Mouse (Mus musculus): Measurements from ENCODE around the gene Mr1.

The Mr1 gene

DNA sequence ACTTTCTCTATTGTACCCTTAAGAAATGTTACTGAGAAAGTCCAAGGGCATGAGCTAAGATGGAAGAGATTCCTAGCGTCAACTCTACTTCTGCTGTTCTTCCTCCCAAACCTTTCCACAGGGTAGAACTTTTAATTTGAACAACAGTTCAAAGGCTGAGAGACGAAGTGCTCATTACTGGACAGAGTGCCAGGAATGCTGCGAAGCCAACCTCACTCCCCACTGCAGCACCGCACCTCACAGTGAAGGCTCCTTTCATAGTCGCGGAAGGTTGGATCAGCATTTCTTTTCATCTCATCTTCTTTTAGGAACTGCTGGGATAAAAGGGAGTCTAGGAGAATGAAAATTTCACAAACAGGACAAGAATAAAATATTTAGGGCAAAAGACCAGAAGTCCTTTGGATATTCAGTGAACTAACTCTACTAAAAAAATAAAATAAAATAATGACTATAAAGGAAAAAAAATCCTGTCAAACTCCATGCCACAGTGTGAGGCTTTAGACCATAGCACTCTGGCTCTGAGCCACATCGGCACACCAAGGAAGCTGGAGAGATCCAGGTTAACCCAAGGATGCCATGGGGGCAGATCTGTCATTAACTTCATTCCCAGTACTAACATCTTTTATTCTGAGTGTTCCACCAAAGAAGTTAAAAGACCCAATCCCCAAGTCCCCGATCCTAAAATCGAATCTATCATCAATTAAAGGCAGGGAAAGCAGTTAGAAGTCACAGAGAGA lies 52.5 kb downstream of the Mr1 start:
- DNase-seq (ENCODE audit: low spot score) = no peak

DNA sequence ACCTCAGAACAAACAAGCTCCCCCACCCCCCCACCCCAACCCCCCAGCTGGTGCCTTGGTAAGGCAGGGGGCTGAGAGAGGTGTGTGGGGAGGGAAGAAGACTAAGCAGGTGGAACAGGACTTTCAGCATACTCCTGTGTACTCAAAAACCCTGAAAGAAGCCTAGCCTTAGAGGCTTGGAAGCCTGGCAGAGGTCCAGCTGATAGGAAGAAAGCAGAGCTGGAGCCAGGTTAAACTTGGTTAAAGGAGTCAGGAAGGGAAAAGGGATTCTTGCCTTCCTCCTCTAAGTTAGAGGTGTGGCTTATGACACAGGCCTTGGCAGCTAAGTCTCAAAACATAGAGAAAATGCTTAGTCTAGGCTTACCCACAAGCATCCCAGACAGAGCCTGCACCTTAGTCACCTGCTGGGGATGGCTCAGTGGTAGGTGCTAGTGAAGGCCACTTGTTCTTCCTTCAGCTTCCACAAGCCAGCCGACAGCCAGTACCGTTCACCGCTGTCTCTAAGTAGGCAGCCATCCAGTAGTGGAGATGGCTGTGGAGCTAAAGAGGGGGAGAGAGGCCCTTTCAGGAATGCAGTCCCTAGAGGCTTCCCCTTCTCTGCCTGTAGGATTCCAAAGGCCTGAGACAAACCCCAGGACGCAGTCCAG lies 53.3 kb downstream of the Mr1 start:
- DNase-seq (ENCODE audit: low spot score) = peak; percentile 57

DNA sequence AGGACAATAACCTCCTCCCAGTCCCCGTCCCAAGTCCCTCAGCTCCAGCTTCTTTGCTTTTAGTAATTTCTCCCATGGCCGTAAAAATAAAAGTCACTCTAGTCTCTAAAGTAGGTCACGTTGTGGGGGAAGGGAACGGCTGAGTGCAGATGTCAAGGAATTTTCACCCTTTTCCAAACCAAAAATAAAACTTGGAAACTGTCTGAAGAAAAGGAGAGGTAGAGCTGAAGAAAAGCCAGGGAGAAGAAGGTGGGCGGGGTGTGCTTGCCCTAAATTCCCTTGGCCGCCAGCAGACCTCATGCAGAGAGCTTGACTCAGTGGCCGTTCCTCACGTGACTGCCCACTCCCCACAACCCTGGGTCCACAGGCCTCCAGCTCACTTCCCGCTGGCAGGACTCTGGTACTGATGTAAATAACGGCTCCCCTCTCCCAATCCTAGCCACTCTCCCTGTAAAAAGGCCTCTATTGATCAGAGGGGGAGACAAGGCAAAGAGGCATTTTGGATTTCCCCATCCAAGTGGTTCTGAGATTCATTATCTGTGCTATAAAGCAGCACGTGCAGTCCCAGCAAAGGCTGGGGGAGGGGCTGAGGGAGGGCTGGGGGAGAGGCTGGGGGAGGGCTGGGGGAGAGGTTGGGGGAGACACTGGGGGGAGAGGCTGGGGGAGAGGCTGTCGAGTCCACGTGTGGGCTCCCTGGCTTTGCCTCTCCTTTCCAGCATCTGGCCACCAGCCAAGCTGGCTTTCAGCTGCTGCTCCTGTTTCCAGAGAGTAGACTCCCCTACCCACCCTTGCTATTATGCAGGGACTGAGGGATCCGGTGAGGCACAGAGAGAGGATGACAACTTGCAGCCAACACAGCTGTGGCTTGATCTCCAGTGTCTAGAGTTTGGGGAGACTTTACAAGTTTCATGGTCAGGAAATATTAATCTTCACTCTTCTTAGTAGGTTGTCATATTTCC lies 54.5 kb downstream of the Mr1 start:
- DNase-seq (ENCODE audit: low spot score) = no peak

DNA sequence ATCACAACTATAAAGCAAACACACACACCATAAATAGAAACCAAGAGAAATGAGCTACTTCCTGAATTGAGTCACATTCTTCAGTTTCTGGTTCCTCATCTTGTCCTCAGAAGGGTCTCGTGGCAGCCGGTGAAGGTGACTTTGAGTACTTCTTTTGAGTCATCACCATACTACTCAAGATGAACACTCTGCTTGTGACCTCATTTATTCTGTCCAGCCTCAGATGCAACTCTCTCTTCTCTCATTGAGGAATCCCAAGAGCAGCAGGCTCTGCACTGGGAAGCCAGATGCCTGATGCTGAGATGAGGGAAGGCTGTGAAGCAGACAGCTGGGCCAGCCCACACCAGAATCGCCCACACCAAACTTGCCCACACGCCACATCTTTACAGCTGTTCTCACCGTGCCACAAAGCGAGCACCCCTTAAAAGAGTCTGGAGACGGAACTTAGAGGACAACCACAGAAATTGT lies 55.2 kb downstream of the Mr1 start:
- no peak for DNase-seq (ENCODE audit: low spot score)

DNA sequence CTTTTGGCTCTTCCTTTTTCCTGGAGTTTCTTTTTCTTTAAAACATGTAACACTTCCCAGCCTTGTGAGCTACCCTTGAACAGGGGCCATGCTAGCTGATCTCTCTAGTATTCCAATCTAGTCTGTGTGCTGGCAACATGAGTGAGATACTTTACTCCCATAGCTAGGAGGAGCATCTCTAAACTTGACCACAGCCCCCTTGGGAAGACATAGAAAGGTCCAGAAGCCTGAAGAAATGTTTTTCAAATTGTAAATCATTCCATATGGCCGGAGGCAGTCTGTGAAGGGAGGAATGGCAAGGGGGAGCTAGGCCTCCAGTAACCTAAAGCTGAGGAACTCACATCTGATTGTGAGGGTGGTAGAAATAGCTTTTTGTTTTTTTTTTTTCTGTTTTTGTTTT lies 55.9 kb downstream of the Mr1 start:
- DNase-seq (ENCODE audit: low spot score) = no peak

DNA sequence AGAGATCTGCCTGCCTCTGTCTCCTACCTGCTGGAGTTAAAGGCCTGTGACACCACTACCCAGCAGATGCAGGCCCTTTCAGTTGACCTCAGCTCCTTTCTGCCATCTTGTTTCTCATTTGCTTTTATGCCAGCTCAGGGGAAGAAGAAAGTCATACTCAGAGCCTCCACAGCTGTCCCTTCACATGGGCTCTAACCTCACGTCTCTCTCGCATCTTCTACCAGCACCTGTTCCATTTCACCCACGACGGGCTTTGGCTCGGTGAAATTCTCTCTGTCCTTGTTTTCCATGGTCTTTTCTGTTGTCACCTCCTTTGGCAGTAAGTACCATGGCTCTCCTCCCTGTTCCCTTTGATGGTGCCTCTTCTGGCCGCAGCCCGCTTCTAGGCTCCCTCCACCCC lies 56.3 kb downstream of the Mr1 start:
- DNase-seq (ENCODE audit: low spot score) = no peak

DNA sequence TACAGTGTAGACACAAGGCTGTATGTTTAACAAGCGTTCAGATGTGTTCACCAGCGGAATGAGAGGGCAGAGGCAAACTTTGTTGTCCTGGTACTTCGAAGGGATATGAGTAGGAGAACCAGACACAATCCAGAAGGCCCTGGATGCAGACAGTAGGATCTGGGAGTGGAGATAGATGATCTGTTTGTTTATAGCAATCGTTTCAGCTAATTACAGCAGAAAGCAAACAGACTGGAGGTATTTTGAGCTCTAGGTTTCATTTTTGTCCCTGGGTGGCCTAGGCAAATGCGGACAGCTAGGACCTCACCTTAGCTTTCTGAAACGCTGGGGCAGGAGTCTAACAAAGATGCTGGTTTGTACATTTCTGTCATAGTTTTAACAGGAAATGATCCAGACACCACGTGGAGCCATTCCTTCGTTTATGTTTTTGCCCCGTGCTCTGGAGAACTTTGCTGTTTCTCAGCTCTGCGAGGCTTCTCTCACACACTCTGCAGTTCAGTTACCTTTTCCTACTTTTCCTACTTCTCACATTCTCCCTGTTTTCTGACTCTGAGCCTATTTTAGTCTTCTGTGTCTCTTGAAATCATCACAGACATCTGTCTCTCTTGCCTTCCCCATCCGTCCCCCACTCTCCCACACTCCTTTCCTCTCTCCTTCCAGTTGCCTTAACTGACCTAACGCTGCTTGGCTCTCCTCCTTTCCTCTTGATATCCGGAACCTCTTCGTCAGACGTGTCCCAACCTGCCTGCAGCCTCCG lies 57.6 kb downstream of the Mr1 start:
- no peak for DNase-seq (ENCODE audit: low spot score)

DNA sequence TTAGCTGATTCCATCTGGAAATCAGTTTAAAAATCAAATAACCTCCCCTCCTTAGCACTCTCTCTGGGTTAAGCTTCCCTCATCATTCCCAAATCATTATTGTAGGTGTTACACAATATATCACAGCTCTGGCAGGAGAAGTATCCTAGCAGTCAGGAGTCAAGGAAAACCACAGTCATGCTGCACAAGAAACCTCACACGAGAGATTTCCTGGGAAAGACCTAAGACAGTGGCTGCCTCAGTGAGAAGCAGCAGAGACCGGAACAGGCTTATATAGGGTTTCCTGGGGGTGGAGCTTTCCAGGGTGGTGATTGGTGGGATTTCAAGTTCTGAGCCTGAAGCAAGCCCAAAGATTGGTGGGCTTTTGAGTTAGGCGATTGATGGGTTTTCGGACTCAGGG lies 58.6 kb downstream of the Mr1 start:
- no peak for DNase-seq (ENCODE audit: low spot score)

DNA sequence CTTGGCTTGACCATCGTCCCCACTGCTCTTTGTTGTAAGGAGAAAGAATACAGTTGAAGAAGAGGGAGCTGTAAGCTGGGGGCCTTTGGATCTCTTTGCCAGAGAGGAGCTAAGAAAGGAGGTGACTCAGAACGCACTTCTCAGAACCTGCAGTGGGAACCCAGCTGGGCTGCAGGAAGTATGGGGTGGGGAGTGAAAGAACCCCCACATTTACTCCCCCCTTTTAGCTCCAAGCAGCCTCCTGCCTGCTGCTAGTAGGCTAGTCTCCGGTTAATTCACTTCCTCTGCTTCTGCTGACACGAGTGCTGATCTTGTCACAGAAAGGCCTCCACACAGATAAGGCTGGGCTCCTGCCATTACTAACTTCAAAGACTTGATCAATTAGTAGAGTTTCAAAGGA lies 59.7 kb downstream of the Mr1 start:
- DNase-seq (ENCODE audit: low spot score) = no peak

DNA sequence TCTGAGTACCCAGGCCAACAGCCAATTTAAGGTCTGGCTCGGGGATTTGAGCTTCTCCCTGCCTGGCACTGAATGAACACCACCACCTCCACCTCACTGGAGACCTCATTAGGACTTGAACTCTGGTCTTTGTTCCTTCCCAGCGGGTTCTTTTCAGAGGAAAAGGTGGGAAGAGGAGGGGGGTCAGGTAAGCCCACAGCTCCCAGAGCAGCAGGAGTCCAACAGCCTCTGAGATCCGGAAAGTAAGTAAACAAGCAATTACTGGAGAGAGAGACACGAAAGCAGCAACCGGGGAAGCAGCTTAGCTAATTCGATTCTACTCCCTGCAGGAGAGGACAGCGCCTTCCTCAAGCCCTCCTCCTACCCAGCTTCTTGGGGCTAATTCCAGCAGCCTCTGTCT lies 60.2 kb downstream of the Mr1 start:
- no peak for DNase-seq (ENCODE audit: low spot score)

DNA sequence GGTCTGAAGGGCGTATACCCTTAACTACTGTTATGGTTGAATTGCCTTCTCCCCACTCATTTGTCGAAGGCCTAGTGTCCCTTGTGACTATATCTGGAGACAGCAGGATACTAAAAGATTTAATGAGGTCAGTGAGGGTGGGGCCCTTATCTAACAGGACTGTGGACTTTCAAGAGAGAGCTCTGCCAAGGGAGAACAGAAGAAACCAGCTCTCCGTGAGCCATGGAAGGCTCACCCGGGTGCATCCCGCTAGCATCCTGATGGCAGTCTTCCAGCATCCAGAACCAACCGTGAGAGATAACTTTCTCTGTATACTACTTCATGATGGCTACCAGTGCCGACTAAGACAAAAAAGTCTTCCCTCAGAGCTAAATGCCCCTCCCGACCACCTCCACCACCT lies 61.8 kb downstream of the Mr1 start:
- no peak for DNase-seq (ENCODE audit: low spot score)

DNA sequence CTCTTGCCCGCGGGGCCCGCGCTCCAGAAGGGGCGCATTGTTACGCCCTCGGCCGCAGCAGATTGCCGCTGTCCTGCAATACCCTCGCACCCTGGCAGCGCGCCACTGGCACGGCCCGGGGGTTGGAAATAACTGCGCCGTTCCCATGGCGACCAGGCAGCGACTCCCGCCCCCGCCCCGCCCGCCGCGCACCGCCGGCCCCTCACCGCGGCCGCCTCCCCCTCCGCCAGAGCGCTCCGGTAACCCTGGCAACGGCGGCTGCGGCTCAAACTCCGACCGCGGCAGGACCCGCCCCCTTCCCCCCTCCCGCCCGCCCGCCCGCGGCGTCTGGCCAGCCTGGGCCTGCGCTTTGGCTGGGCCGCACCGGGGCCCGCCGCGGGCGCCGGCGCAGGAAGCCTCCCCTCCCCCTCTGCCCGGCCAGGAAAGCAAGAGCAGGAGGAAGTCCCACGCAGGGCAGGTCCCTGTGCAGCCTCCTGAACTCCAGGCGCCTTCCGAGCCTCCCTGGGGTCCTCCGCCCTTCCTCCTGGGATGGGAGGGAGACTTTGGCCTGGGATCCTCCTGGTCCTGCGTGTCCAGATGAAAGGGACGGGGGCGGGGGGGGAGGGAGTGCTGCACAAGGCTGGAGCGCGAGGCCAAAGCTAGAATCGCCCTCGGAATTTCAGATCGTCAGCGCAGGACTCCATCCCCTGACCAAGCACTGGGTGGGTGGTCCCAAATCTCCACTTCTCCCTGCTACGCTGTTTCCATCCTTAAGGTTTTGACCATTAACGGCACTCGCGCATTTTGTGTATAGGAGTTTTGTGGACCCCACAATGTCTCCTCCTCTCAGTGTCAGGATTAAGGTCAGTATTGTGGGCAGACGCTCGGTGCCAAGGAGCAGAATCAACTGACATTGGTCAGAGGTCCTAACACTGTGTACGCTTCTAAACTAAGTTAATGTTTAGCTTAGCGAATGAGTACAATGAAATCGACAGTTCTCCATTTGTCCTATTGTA lies 63.0 kb downstream of the Mr1 start:
- DNase-seq (ENCODE audit: low spot score) = peak; percentile 90

DNA sequence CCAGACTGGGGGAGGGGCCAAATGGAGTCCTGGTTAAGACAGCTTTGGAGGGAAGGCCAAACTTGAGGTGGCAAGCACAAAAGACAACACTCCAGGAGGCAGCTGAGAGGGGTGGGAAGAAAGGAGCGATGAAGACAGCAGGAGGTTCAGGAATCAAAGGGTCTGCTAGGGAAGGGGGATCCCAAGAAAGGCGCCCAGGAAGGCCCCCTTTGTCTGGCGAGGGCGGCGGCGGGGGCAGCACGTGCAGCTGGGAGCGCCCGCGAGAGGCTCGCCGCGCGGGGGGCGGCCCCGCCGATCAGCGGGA lies 63.7 kb downstream of the Mr1 start:
- no peak for DNase-seq (ENCODE audit: low spot score)

DNA sequence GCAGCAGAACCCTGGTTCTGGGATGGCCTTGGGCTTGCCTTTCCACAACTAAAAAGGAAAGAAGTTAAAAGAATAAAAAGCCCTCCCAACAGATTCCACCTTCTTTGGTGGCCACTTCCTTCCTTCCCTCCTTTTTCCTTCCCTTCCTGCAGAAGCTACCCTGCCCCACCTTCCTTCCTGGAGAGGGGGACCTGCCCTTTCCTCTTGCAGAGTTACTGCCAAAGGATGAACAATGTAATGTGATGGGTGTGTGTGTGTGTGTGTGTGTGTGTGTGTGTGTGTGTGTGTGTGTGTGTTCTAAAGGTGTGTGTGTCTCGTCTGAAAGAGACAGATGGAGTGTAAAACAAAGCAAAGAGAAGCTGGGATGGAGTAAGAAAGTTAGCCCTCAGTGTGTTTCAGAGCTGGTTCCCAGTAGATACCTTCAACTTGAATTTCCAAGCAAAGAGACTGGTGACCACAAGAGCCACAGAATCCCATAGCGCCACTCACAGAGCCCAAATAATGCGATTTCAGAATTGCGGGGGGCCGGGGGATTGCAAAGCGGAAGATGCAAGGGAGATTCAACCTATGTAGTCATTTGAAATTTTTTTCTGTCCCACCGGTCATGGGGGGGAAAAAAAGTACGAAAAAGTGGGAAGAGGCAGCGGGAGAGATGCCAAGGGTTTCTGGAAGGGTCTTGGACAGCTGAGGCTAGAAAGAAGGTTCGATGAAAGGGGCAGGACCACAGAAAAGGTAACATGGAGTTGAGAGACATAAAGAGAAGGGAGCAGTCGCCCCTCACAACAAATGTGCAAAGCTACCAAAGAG lies 64.3 kb downstream of the Mr1 start:
- no peak for DNase-seq (ENCODE audit: low spot score)

DNA sequence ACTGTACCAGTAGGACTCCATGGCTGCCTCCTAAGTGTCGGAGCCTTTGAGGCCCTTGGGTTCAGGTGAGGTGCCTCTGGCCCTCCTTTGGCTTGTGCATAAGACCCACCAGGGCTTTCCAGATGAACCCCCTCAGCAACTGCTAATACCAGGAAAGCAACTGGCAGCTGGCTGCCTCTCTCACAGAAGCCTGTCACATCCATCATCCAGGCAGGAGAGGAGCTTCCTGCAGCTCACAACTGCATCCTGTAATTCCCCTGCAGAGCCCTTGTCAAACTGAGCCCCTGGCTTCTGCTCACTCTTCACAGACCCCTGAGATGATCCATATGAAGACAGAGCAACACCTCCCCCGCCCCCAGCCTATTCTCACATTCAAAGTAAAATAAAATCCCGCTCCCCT lies 68.9 kb downstream of the Mr1 start:
- no peak for DNase-seq (ENCODE audit: low spot score)

Data from urinary bladder, postnatal 25 days (tissue).